Mouse (Mus musculus) kidney, postnatal 10 days (tissue): Measurements from ENCODE around the gene Nedd9.
"Not testable (repeated sequence)": the region's sequence is repeated elsewhere in the genome, so short reads cannot be mapped to it uniquely, and the experiment has no call there.

ENCODE experiments used
- DNase-seq: peaks from one replicate; pipeline ENCODE4 v3.0.0; 2021; ENCODE audit warnings: mixed read lengths

The Nedd9 gene

DNA sequence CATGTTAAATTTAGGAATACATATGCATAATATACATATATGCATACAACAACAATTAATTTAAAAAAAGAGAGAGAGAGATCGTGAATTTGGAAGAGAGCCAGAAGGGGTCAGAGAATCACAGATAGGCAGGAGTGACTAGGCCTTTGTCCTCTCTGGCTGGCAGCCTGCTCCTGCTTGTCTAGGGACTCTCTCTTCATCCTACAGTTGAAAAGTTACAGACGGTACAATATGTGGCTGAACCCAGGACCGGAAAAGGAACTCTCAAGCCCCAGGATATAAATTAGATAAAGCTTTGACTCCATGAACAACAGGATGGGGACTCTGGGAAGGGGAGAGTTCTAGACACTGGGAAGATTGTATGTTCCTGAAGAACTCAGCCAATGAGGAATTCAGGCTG, 200.9 kb downstream of the Nedd9 start:
- DNase-seq = no peak

- no peak for DNase-seq
Observed at GRCm38 (mm10) chr13:41285448-41285847, 201.7 kb downstream of the Nedd9 start.

GRCm38 (mm10) chr13:41283256-41283655, 203.9 kb downstream of the Nedd9 start:
- peak; percentile 89 for DNase-seq

DNA sequence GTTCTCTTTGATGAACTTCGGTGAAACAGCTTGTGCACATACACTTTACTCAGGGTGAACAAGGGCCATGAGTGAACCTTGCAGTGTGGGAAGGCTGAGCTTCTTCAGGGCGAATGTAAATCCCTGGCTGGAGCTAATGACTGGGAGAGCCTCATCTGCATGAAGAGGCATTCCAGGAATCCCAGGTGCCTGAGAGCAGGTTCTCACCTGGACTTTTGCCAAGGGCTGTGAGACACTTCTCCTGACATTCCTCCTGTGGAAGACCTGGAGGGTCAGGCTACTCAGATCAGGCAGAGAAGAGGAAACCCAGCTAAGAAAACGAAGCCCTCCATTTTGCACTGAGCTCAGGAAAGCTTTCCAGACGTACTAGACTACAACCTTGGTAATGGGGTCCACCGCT, 206.5 kb downstream of the Nedd9 start:
- no peak for DNase-seq

DNA sequence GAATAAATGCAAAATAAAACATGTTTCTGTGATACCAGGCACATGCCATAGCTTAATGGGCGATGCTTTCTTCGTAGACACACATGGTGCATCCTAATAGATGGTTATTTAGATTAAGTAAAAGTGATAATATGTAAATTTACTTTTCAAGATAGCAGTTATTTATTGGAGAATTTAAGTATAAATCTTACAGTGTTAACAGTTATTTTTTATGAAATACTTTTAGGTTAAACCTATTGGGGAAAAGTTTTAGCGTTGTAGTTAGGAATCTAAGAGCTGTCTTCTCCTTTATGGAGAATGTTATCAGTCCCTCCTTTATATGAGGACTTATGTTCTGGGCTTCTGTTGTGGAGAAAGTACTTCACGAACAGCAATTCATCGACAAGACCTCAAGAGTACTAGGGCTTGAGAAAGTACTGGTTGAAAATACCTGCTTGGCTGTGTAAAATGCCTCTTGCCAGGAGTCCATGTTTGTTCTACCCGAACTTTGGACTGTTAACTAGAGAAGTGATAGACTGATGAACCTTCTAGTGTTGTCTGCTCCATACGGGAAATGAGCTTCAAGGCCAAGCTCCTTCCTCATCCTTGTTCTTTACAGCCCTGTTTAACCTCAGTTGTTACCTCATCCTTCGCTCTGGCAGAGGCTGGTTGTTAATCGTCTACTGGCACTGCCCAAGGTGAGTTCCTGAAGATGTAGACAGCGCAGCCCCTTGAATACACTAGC, 213.1 kb downstream of the Nedd9 start, which contains the start of gene Gm17364:
Gm17364 (minus strand) TSS at position 51 of the 724 bp plus-strand sequence.
- DNase-seq = no peak

GRCm38 (mm10) chr13:41267827-41268408, 219.2 kb downstream of the Nedd9 start:
- peak; percentile 21 for DNase-seq

DNA sequence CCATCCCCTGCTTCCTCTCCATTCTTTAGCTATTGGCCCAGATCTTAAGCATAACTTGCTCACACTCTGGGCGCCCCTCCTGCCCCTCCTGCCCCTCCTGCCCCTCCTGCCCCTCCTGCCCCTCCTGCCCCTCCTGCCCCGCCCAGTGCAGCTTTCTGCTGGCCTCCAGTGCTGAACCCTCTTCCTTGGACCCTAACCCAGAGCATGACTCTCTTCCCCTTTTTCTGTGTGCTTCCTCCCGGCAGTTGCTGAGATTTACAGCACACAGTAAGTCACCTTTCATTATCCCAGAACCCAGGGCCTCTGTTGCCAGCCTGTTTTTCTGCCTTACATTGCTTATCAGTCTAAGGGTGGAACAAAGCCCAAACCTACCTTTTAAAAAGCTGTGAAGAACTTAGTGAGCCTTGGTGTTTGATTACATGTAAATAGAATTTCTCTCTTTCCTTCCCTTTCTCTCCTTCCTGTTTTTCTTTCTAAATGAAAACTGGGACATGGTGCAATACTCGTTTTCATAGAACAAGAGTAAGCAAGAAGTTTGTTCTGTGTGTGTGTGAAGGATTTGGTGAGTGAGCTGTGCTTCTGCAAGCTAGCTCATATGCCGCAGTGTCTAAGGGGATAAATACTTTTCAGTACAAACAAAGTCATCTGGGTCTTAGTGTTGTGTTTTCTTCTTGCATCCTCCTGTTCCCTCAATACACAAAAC, 223.7 kb downstream of the Nedd9 start:
- DNase-seq = no peak

DNA sequence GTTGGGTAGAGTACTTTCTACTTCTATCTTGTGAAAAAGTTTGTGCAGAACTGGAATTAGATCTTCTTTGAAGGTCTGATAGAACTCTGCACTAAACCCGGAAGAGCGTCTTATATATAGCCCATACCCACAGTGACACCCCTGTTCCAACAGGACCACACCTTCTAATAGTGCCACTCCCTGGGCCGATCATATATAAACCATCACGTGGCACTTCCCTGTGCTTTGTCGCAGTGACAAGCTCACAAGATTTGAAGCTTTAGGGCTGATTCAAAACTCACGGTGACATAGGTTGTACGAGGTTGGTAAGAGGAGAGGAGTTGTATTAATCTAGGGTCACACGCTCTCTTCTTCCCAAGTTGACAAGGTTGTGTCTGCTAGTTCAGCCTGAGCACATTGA, 225.5 kb downstream of the Nedd9 start:
- not testable (repeated sequence) for DNase-seq
